Mouse (Mus musculus) liver, embryonic 13.5 days (tissue): ENCODE measurements around the gene Prpf4. TPM values are rescaled to one million over a fixed set of nuclear protein-coding genes. Genes with fewer than 3 reads are reported as not detected.

Experiments
- ATAC-seq: fragments of 200-750 bp; cut with Nextera tagmentation; 2 replicates; pipeline ENCODE4 v1.8.0; 2017; ENCODE audit warnings: low read depth, mild to moderate bottlenecking, moderate number of reproducible peaks, moderate library complexity
- DNase-seq: peaks from one replicate; pipeline ENCODE4 v3.0.0; 2022
- H3K27ac ChIP-seq: fragments of 300-500 bp; sonication (generic); 2 replicates; pipeline ENCODE4 v1.5.1; 2015; ENCODE audit warnings: moderate library complexity, mild to moderate bottlenecking, inconsistent platforms
- H3K27me3 ChIP-seq: fragments of 300-500 bp; sonication (generic); 2 replicates; pipeline ENCODE4 v1.6.1; 2015; ENCODE audit warnings: mild to moderate bottlenecking, inconsistent platforms
- H3K36me3 ChIP-seq: fragments of 300-500 bp; sonication (generic); 2 replicates; pipeline ENCODE4 v1.6.1; 2015; ENCODE audit warnings: mild to moderate bottlenecking, inconsistent platforms
- H3K4me1 ChIP-seq: fragments of 300-500 bp; sonication (generic); replicated peaks from 2 replicates; pipeline ENCODE4 v1.6.1; 2015; ENCODE audit warnings: inconsistent platforms
- H3K4me2 ChIP-seq: fragments of 300-500 bp; sonication (generic); 2 replicates; pipeline ENCODE4 v1.6.1; 2015; ENCODE audit warnings: inconsistent platforms, mild to moderate bottlenecking, moderate library complexity
- H3K4me3 ChIP-seq: fragments of 300-500 bp; sonication (generic); replicated peaks from 2 replicates; pipeline ENCODE4 v1.5.1; 2015; ENCODE audit warnings: mild to moderate bottlenecking, inconsistent platforms
- H3K9ac ChIP-seq: fragments of 300-500 bp; sonication (generic); 2 replicates; pipeline ENCODE4 v1.6.1; 2015; ENCODE audit warnings: mild to moderate bottlenecking, inconsistent platforms
- H3K9me3 ChIP-seq: fragments of 300-500 bp; sonication (generic); replicated peaks from 2 replicates; pipeline ENCODE4 v1.6.1; 2016; ENCODE audit warnings: inconsistent platforms
- WGBS: fragments of 180-500 bp; shearing (Covaris S2); methylation state at CpG from one replicate; pipeline ENCODE4 v1.1.7; 2015; ENCODE audit not compliant: insufficient replicate concordance; 5-methylcytosine and 5-hydroxymethylcytosine counted together
- polyA plus RNA-seq: library from polyadenylated mRNA; unstranded; fragments of >200 nt; fragmentation: Nextera tagmentation; extraction: Ambion mirVana; gene quantifications from 2 replicates; pipeline ENCODE4 v1.2.1, GENCODE M21; 2015

Gene Prpf4
- polyA plus RNA-seq, 1 experiment from 2014 or later, result 13.1 TPM

DNA sequence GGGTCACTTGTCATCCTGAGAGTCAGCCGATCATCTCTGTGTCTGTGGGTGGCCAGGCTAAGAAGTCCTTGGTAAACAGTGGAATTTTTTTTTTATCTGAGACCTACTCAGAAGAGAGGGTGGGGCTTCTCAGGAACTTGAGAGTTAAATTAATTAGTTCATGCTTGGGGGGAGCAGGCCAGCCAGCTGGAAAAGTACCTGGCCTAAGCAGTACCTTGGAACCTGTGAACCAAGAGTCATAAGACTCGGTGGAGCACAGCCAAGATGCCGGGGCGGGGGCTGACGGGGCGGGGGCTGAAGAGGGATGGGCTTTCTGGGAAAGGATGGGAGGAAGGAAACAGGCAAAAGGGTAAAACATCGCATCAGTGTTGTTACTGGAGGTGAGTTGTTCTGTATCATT, 29.3 kb downstream of the Prpf4 start:
- Histone ChIP-seq H3K4me3 (no peak overlapping the region), H3K27ac (no peak overlapping the region), H3K4me1 (no peaks in the 10 kb centered on the region), H3K9me3 (no peaks in the 10 kb centered on the region), H3K9ac (no peak overlapping the region), H3K36me3 (no peaks in the 10 kb centered on the region), H3K27me3 (no peaks in the 10 kb centered on the region), H3K4me2 (no peak overlapping the region)
- no peak for DNase-seq
- WGBS, result 69% methylated on average over 7 of the region's 7 CpGs
- ATAC-seq, result no peak

DNA sequence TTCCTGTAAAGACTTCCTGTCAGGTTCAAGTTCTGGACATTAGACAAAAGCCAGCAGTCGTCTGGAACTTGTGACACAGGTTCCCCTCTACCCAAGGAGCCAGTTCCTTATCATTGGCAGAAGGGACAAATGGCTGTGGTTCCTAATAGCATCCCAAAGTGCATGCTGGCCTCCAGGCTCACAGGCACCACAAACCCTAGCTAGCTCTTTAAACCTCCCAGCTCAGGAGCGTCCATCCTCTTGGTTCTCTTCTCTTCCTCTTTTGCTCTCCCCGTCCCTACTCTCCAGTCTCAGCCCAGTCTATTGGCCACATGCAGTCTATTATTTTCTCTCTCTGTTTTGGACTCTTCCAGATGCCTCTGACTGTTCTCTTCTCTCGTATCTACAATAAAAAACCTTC, 31.2 kb downstream of the Prpf4 start:
- Histone ChIP-seq H3K4me3 (no peak overlapping the region), H3K27me3 (no peaks in the 10 kb centered on the region), H3K36me3 (no peaks in the 10 kb centered on the region), H3K4me1 (no peaks in the 10 kb centered on the region), H3K27ac (no peak overlapping the region), H3K9me3 (no peaks in the 10 kb centered on the region), H3K4me2 (no peak overlapping the region), H3K9ac (no peak overlapping the region)
- DNase-seq (no peak), ATAC-seq (no peak)
- WGBS, result 26% methylated on average over 4 of the region's 4 CpGs

DNA sequence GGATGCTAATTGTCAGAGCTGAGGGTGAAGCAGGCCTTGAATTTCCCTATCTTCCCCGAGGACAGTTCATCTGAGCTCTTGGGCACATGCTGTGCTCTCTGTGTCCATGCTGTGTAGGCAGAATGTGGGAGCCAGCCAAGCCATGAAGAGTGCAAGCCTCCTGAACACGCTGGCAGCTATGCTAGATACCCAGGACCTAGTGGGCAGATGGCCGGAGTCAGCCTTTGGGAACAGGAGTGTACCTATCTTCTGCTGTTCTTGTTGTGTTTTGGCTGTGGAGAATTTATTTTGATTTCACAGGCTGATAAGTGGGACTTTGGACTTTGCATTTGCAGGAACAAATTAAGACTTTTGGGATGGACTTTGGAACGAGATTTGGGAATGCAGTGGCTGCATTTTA, 31.9 kb downstream of the Prpf4 start:
- no peaks in the 10 kb centered on the region for H3K9me3 ChIP-seq
- H3K4me1 ChIP-seq, result no peaks in the 10 kb centered on the region
- H3K27me3 ChIP-seq, result no peaks in the 10 kb centered on the region
- WGBS, result 59% methylated on average over 4 of the region's 4 CpGs
- no peak for DNase-seq
- no peak overlapping the region for H3K27ac ChIP-seq
- H3K9ac ChIP-seq, result no peak overlapping the region
- no peak for ATAC-seq
- H3K36me3 ChIP-seq, result no peaks in the 10 kb centered on the region
- H3K4me2 ChIP-seq, result no peak overlapping the region
- H3K4me3 ChIP-seq, result no peak overlapping the region

DNA sequence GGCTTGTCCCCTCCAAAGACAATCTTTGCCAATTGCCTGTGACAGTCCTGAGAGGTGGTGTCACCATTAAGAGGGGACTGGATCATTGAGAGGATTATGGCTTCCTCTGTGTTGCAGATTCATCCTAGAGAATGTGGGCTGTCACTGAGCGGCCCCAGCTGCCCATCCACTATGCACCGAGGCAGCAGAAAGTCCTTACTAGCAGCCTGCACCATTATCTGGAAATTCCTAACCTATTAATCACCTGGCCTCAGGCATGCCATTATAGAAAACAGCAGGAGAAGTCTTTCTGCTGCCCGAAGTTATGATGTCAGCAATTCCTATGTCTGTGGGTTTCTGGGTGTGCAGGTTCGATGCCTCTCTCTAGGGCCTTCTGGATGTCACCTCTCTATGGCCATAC, 32.4 kb downstream of the Prpf4 start:
- Histone ChIP-seq H3K9ac (no peak overlapping the region), H3K4me3 (no peak overlapping the region), H3K27me3 (no peaks in the 10 kb centered on the region), H3K36me3 (no peaks in the 10 kb centered on the region), H3K27ac (no peak overlapping the region), H3K4me2 (no peak overlapping the region), H3K4me1 (no peaks in the 10 kb centered on the region), H3K9me3 (no peaks in the 10 kb centered on the region)
- ATAC-seq (no peak), DNase-seq (no peak)
- WGBS, result 69% methylated on average over 4 of the region's 4 CpGs

DNA sequence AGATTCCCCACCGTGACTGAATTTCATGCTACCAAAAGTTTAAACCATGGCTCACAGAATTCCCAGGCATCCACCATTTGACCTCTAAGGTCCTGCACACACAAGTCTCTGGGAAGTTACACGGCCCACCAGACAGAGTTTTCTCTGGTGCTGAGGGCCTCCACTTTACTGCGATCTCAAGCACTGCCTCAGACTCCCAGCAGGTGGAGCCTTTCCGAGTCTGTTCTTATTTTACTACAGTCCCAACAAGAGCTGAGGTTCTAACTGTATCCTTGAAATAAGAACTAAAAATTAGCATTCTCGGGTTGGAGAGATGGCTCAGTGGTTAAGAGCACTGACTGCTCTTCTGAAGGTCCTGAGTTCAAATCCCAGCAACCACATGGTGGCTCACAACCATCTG, 46.4 kb downstream of the Prpf4 start:
- no peak overlapping the region for H3K9ac ChIP-seq
- no peaks in the 10 kb centered on the region for H3K4me1 ChIP-seq
- no peak overlapping the region for H3K27ac ChIP-seq
- DNase-seq (peak; percentile 21), ATAC-seq (no peak)
- H3K27me3 ChIP-seq, result no peaks in the 10 kb centered on the region
- no peak overlapping the region for H3K4me2 ChIP-seq
- 46% methylated on average over 5 of the region's 5 CpGs for WGBS
- H3K4me3 ChIP-seq, result no peak overlapping the region
- no peaks in the 10 kb centered on the region for H3K9me3 ChIP-seq
- no peaks in the 10 kb centered on the region for H3K36me3 ChIP-seq

DNA sequence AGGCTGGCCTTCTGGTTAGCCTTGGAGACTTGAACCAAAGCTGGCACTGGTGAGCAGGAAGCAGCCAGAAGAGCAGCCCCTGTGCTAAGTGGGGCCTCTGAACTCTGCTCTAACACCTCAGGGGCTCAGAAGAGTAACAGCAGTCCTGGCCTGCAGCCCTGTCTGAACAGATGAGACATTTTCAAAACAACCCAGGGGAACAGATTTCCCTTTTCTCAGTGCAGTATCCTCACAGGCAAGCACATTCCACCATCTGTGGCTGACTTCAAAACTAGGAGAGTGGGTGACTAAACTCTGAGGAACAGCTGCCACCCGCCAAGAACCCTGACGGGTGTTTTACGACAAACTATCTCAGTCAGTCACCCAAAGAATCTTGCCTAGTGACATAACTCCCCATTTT, 50.5 kb downstream of the Prpf4 start:
- Histone ChIP-seq H3K27ac (no peak overlapping the region), H3K9me3 (no peaks in the 10 kb centered on the region), H3K4me3 (no peak overlapping the region), H3K9ac (no peak overlapping the region), H3K27me3 (no peaks in the 10 kb centered on the region), H3K4me1 (no peaks in the 10 kb centered on the region), H3K36me3 (no peaks in the 10 kb centered on the region), H3K4me2 (no peak overlapping the region)
- DNase-seq (no peak), ATAC-seq (no peak)
- 83% methylated on average over 3 of the region's 3 CpGs for WGBS

DNA sequence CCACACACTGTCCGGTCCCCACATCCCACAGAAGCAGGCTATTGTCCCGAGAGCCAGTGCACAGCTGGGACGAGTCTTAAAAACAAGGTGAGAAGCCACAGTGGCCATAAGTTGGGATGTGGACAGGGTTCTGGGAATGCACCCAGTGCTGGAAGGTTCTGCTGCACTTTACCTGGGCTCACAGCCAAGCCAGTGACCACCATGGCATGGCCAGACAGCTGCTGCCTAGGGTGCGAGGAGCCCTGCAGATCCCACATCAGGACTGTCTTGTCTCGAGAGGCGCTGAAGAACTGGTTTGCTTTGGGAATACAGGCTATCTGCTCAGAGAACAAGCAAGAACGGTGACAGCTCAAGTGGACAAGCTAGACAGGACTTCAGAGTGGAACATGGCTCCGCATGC, 51.8 kb downstream of the Prpf4 start:
- Histone ChIP-seq H3K27ac (no peak overlapping the region), H3K4me1 (no peaks in the 10 kb centered on the region), H3K4me2 (no peak overlapping the region), H3K36me3 (no peaks in the 10 kb centered on the region), H3K9me3 (no peaks in the 10 kb centered on the region), H3K27me3 (no peaks in the 10 kb centered on the region), H3K4me3 (no peak overlapping the region), H3K9ac (no peak overlapping the region)
- no peak for ATAC-seq
- WGBS, result 83% methylated on average over 8 of the region's 8 CpGs
- no peak for DNase-seq

DNA sequence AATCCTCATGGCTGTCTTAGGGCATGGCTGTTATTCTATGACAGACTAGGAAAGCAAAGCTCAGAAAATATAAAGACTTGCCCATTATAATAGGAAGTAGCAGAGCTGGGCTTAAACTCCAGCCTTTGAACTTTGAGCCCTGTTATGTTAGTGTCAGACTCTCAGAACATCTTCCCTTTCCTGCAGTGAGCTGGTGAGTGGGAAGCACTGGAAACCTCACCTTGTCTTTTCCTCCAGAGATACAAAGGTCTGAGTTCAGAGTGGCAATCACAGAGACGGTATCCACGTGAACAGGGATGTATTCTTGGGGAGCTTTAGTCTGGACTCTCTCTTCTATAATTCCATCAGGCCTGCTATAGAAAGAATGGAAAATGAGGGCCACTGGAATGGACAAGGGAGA, 54.5 kb downstream of the Prpf4 start:
- DNase-seq (no peak), ATAC-seq (no peak)
- H3K27ac ChIP-seq, result no peak overlapping the region
- no peak overlapping the region for H3K4me2 ChIP-seq
- H3K36me3 ChIP-seq, result no peaks in the 10 kb centered on the region
- no peaks in the 10 kb centered on the region for H3K4me1 ChIP-seq
- no peaks in the 10 kb centered on the region for H3K9me3 ChIP-seq
- no peak overlapping the region for H3K9ac ChIP-seq
- no peaks in the 10 kb centered on the region for H3K27me3 ChIP-seq
- WGBS, result 70% methylated on average over 2 of the region's 2 CpGs
- no peak overlapping the region for H3K4me3 ChIP-seq

DNA sequence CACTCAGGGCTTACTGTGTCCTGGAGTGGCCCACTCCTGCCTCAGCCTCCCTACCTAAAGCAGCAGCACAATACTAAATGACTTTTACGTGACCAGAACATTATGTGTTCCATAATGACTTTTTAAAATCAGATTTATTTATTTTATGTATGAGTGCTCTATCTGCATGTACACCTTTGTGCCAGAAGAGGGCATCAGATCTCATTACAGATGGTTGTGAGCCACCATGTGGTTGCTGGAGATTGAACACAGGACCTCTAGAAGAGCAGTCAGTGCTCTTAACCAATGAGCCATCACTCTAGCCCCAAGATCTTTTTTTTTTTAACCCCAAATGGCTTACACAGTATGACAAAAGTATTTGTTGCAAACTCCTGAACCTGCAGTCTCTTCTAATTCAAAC, 59.6 kb downstream of the Prpf4 start:
- 65% methylated on average over 1 of the region's 1 CpGs for WGBS

DNA sequence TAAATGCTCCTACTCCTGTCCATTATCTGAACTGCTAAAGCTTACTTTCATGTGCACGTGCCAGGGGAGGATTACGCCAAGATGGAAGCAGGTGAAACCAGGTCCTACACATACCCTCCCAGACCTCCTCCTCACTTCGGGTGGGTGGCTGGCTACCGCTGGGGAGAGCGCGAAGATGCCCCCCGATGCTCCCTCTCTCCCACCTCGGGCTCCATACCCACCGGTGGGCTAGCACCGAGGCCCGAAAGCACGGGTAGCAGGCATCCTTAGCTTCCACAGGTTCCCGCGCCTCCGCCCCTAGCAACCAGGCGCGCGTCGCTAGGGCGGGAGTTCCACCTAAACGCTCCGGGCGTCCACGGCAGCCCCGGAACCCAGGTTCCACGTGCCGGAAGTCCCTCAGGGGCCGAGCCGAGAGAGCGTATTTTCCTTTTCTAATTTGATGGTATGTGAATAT, 62.0 kb downstream of the Prpf4 start, which contains the start of gene Wdr31:
Wdr31 (minus strand) TSS at position 299 of the 454 bp plus-strand sequence.
- ATAC-seq, result peak; percentile 90
- H3K27ac ChIP-seq, result no peak within 1 kb of the TSS
- peak within 1 kb of the TSS; percentile 68 for H3K4me3 ChIP-seq
- WGBS, result under 1% methylated on average over 30 of the region's 30 CpGs
- no peaks in the 10 kb centered on the region for H3K9me3 ChIP-seq
- H3K36me3 ChIP-seq, result no peaks in the 10 kb centered on the region
- peak; percentile 70 for DNase-seq
- H3K9ac ChIP-seq, result peak within 1 kb of the TSS; percentile 68
- peaks cover 14% of the 10 kb centered on the region for H3K4me1 ChIP-seq
- H3K27me3 ChIP-seq, result 0 out of 2 replicates have a peak, but pooled peaks cover 3% of the 10 kb centered on the region
- peak within 1 kb of the TSS; percentile 83 for H3K4me2 ChIP-seq

More for the DNA sequence above, 59.6 kb downstream of the Prpf4 start:
- H3K4me1 ChIP-seq, result peaks cover 7% of the 10 kb centered on the region
- H3K9me3 ChIP-seq, result no peaks in the 10 kb centered on the region
- no peaks in the 10 kb centered on the region for H3K36me3 ChIP-seq
- no peak overlapping the region for H3K4me3 ChIP-seq
- DNase-seq (no peak), ATAC-seq (no peak)
- H3K9ac ChIP-seq, result no peak overlapping the region
- no peaks in the 10 kb centered on the region for H3K27me3 ChIP-seq
- H3K4me2 ChIP-seq, result no peak overlapping the region
- no peak overlapping the region for H3K27ac ChIP-seq

DNA sequence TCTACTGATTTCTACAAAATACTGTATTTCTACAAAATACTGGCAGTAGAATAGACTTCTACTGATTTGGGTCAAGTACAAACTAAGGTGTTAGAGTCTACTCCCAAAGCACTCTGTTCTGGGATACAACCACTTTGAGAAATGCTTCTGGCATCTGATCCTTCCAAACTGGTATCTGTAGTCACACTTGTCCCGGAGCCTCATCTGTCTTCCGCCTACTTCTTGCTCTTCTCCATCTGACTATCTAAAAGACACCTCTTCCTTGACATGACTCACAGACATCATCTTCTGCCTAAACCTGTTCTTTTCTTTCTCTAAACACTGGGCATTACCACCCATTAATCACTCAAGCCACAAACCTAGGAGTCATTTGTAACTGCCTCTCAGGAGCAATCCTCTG, 63.5 kb downstream of the Prpf4 start:
- no peak for ATAC-seq
- Histone ChIP-seq H3K27me3 (peaks cover 3% of the 10 kb centered on the region; the same call in 1 of the 2 replicates), H3K4me2 (no peak overlapping the region), H3K9ac (no peak overlapping the region), H3K4me1 (peaks cover 14% of the 10 kb centered on the region), H3K9me3 (no peaks in the 10 kb centered on the region), H3K36me3 (no peaks in the 10 kb centered on the region), H3K27ac (no peak overlapping the region), H3K4me3 (no peak overlapping the region)
- DNase-seq, result no peak
- WGBS, result 85% methylated on average over 2 of the region's 2 CpGs

DNA sequence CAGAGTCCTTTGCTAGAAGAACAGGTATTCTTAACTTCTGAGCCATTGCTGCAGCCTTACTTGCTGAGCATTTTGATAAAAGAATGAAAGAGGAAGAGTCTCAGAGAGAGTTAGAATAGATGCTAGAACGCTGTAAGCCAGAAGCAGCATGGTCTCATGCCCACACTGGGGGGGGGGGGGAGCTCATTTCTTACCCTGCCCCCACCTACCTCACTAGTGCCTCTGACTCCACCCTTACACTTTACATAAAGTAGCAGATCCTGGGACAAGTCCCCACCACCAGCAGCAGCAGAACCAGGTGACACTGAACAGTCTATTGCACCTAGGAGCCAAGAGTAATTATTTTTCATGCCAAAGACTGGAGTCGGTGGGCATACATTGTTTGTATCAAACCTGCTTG, 66.5 kb downstream of the Prpf4 start:
- H3K27ac ChIP-seq, result no peak overlapping the region
- H3K4me3 ChIP-seq, result no peak overlapping the region
- H3K27me3 ChIP-seq, result peaks cover 24% of the 10 kb centered on the region
- H3K9ac ChIP-seq, result no peak overlapping the region
- H3K4me1 ChIP-seq, result peaks cover 26% of the 10 kb centered on the region
- 57% methylated on average over 2 of the region's 2 CpGs for WGBS
- ATAC-seq, result no peak
- H3K36me3 ChIP-seq, result no peaks in the 10 kb centered on the region
- no peak for DNase-seq
- H3K4me2 ChIP-seq, result no peak overlapping the region
- H3K9me3 ChIP-seq, result no peaks in the 10 kb centered on the region
